Mouse (Mus musculus) heart, embryonic 16.5 days (tissue): ENCODE data around the gene Kalrn. TPM values are rescaled to one million over a fixed set of nuclear protein-coding genes. Genes with fewer than 3 reads are reported as not detected.
A peak's percentile ranks its signal among the peaks of the same experiment; 100 is the strongest.

Experiments used
- ATAC-seq: fragments of 200-750 bp; cut with Nextera tagmentation; replicated peaks from 2 replicates; pipeline ENCODE4 v1.8.0; 2017; ENCODE audit warnings: moderate number of reproducible peaks; ENCODE audit not compliant: insufficient read depth, low FRiP score; ENCODE audit errors: extremely low read depth
- H3K27ac ChIP-seq: fragments of 300-500 bp; sonication (generic); 2 replicates; pipeline ENCODE4 v1.5.1; 2014; ENCODE audit warnings: mild to moderate bottlenecking, low read length, control low read depth, moderate library complexity
- H3K27me3 ChIP-seq: fragments of 300-500 bp; sonication (generic); 2 replicates; pipeline ENCODE4 v1.6.1; 2014; ENCODE audit warnings: low read length, mixed read lengths; ENCODE audit not compliant: control insufficient read depth, insufficient read depth
- H3K36me3 ChIP-seq: fragments of 300-500 bp; sonication (generic); 2 replicates; pipeline ENCODE4 v1.6.1; 2014; ENCODE audit not compliant: control insufficient read depth, insufficient read depth
- H3K4me1 ChIP-seq: fragments of 300-500 bp; sonication (generic); 2 replicates; pipeline ENCODE4 v1.6.1; 2014; ENCODE audit warnings: low read length, mixed read lengths; ENCODE audit not compliant: control insufficient read depth, insufficient read depth
- H3K4me2 ChIP-seq: fragments of 300-500 bp; sonication (generic); 2 replicates; pipeline ENCODE4 v1.6.1; 2014; ENCODE audit warnings: low read depth, mild to moderate bottlenecking, control low read depth, low read length
- H3K4me3 ChIP-seq: fragments of 300-500 bp; sonication (generic); 2 replicates; pipeline ENCODE4 v1.5.1; 2014; ENCODE audit warnings: mild to moderate bottlenecking, control low read depth, low read length
- H3K9ac ChIP-seq: fragments of 300-500 bp; sonication (generic); 2 replicates; pipeline ENCODE4 v1.6.1; 2014; ENCODE audit warnings: low read length, control low read depth
- H3K9me3 ChIP-seq: fragments of 300-500 bp; sonication (generic); replicated peaks from 2 replicates; pipeline ENCODE4 v1.6.1; 2016; ENCODE audit warnings: low read length; ENCODE audit not compliant: control insufficient read depth
- WGBS: fragments of 180-500 bp; shearing (Covaris S2); extraction: QIAGEN DNeasy Blood & Tissue Kit; methylation state at CpG from one replicate; pipeline ENCODE4 v1.1.7; 2014; 5-methylcytosine and 5-hydroxymethylcytosine counted together
- polyA plus RNA-seq: library from polyadenylated mRNA; unstranded; fragments of >200 nt; fragmentation: Nextera tagmentation; extraction: Ambion mirVana; gene quantifications from 2 replicates; pipeline ENCODE4 v1.2.1, GENCODE M21; 2015

Gene Kalrn
- polyA plus RNA-seq, 1 experiment from 2014 or later, result 30.2 TPM

GRCm38 (mm10) chr16:33927263-33927824, 646.0 kb downstream of the Kalrn start:
- no peak for ATAC-seq
- Histone ChIP-seq H3K9me3 (no peaks in the 10 kb centered on the region), H3K4me3 (no peak overlapping the region), H3K4me2 (no peak overlapping the region), H3K4me1 (peaks cover 54% of the 10 kb centered on the region), H3K36me3 (no peaks in the 10 kb centered on the region), H3K9ac (no peak overlapping the region), H3K27me3 (no peaks in the 10 kb centered on the region), H3K27ac (peak overlapping the region; percentile 53)
- 57% methylated on average over 6 of the region's 6 CpGs for WGBS

- peak overlapping the region; percentile 76 for H3K27ac ChIP-seq
- no peak overlapping the region for H3K4me2 ChIP-seq
- no peak overlapping the region for H3K9ac ChIP-seq
Observed at GRCm38 (mm10) chr16:33923758-33924157, 649.6 kb downstream of the Kalrn start.

GRCm38 (mm10) chr16:33923001-33923316, 650.4 kb downstream of the Kalrn start:
- peak overlapping the region; percentile 76 for H3K27ac ChIP-seq
- H3K4me1 ChIP-seq, result peaks cover 45% of the 10 kb centered on the region
- peaks cover 12% of the 10 kb centered on the region for H3K36me3 ChIP-seq
- no peak overlapping the region for H3K9ac ChIP-seq
- H3K27me3 ChIP-seq, result no peaks in the 10 kb centered on the region
- 38% methylated on average over 5 of the region's 5 CpGs for WGBS
- H3K9me3 ChIP-seq, result no peaks in the 10 kb centered on the region
- 0 out of 2 replicates have a peak overlapping the region, but pooled peaks have one; percentile 4 for H3K4me2 ChIP-seq
- H3K4me3 ChIP-seq, result no peak overlapping the region
- ATAC-seq, result no peak

More at GRCm38 (mm10) chr16:33923758-33924157, 649.6 kb downstream of the Kalrn start:
- Histone ChIP-seq H3K9me3 (no peaks in the 10 kb centered on the region), H3K27me3 (no peaks in the 10 kb centered on the region), H3K36me3 (peaks cover 12% of the 10 kb centered on the region), H3K4me1 (peaks cover 51% of the 10 kb centered on the region), H3K4me3 (no peak overlapping the region)
- no peak for ATAC-seq
- 52% methylated on average over 8 of the region's 8 CpGs for WGBS

GRCm38 (mm10) chr16:33922111-33923000, 651.0 kb downstream of the Kalrn start:
- Histone ChIP-seq H3K9ac (0 out of 2 replicates have a peak overlapping the region, but pooled peaks have one; percentile 16), H3K27ac (peak overlapping the region; percentile 76), H3K9me3 (no peaks in the 10 kb centered on the region), H3K27me3 (no peaks in the 10 kb centered on the region), H3K4me1 (peaks cover 45% of the 10 kb centered on the region), H3K36me3 (peaks cover 12% of the 10 kb centered on the region), H3K4me3 (no peak overlapping the region), H3K4me2 (0 out of 2 replicates have a peak overlapping the region, but pooled peaks have one; percentile 4)
- ATAC-seq, result peak; percentile 39
- 37% methylated on average over 18 of the region's 18 CpGs for WGBS

- no peak for ATAC-seq
- 61% methylated on average over 5 of the region's 5 CpGs for WGBS
- H3K4me1 ChIP-seq, result peaks cover 51% of the 10 kb centered on the region
- H3K36me3 ChIP-seq, result peaks cover 12% of the 10 kb centered on the region
- H3K27me3 ChIP-seq, result no peaks in the 10 kb centered on the region
- peak overlapping the region; percentile 7; the same call in 1 of the 2 replicates for H3K27ac ChIP-seq
- H3K9me3 ChIP-seq, result no peaks in the 10 kb centered on the region
- H3K4me2 ChIP-seq, result no peak overlapping the region
- H3K4me3 ChIP-seq, result no peak overlapping the region
- no peak overlapping the region for H3K9ac ChIP-seq
Observed at GRCm38 (mm10) chr16:33921514-33921913, 651.8 kb downstream of the Kalrn start.

Other genes starting within 250 kb of the Kalrn start
- gene Ropn1, start 76.4 kb upstream of the Kalrn start, polyA plus RNA-seq, result 0.29 and 0.33 TPM in 2 replicates
- gene Ccdc14, start 117.1 kb upstream of the Kalrn start, polyA plus RNA-seq, result 4.1 and 4.9 TPM in 2 replicates
- gene Mylk, start 171.7 kb upstream of the Kalrn start, polyA plus RNA-seq, result 14.2 and 20.5 TPM in 2 replicates